Mouse (Mus musculus) lung, embryonic 14.5 days (tissue): ENCODE results near the gene Crlf1. TPM values are rescaled to one million over a fixed set of nuclear protein-coding genes. Genes with fewer than 3 reads are reported as not detected.

Source experiments
- ATAC-seq: fragments of 200-750 bp; cut with Nextera tagmentation; 2 replicates; pipeline ENCODE4 v1.8.0; 2017; ENCODE audit warnings: mild to moderate bottlenecking, moderate TSS enrichment, moderate library complexity; ENCODE audit not compliant: insufficient read depth
- DNase-seq: peaks from one replicate; pipeline ENCODE4 v3.0.0-alpha.2; 2015
- H3K27ac ChIP-seq: fragments of 300-500 bp; sonication (generic); 2 replicates; pipeline ENCODE4 v1.5.1; 2014; ENCODE audit warnings: low read depth, mild to moderate bottlenecking, moderate library complexity
- H3K27me3 ChIP-seq: fragments of 300-500 bp; sonication (generic); 2 replicates; pipeline ENCODE4 v1.6.1; 2014; ENCODE audit warnings: low read length, control low read depth; ENCODE audit not compliant: insufficient read depth
- H3K36me3 ChIP-seq: fragments of 300-500 bp; sonication (generic); 2 replicates; pipeline ENCODE4 v1.6.1; 2014; ENCODE audit warnings: control low read depth; ENCODE audit not compliant: insufficient read depth
- H3K4me1 ChIP-seq: fragments of 300-500 bp; sonication (generic); 2 replicates; pipeline ENCODE4 v1.6.1; 2014; ENCODE audit warnings: antibody characterized with exemption, control low read depth; ENCODE audit not compliant: insufficient read depth
- H3K4me2 ChIP-seq: fragments of 300-500 bp; sonication (generic); 2 replicates; pipeline ENCODE4 v1.6.1; 2014; ENCODE audit warnings: mild to moderate bottlenecking
- H3K4me3 ChIP-seq: fragments of 300-500 bp; sonication (generic); 2 replicates; pipeline ENCODE4 v1.5.1; 2014; ENCODE audit warnings: low read depth, low read length
- H3K9ac ChIP-seq: fragments of 300-500 bp; sonication (generic); 2 replicates; pipeline ENCODE4 v1.6.1; 2014
- H3K9me3 ChIP-seq: fragments of 300-500 bp; sonication (generic); 2 replicates; pipeline ENCODE4 v1.6.1; 2016; ENCODE audit warnings: low read depth, low read length, control low read depth
- CTCF ChIP-seq: IDR thresholded peaks from 2 replicates; pipeline ENCODE4 v1.5.1; 2016; ENCODE audit warnings: antibody characterized with exemption, low read depth
- WGBS: fragments of 180-500 bp; shearing (Covaris S2); extraction: QIAGEN DNeasy Blood & Tissue Kit; methylation state at CpG from one replicate; pipeline ENCODE4 v1.1.7; 2014; 5-methylcytosine and 5-hydroxymethylcytosine counted together
- polyA plus RNA-seq: library from polyadenylated mRNA; unstranded; fragments of >200 nt; fragmentation: Nextera tagmentation; extraction: Ambion mirVana; gene quantifications from 2 replicates; pipeline ENCODE4 v1.2.1, GENCODE M21; 2014

Gene Crlf1
- polyA plus RNA-seq, result 151 and 165 TPM in 2 replicates

DNA sequence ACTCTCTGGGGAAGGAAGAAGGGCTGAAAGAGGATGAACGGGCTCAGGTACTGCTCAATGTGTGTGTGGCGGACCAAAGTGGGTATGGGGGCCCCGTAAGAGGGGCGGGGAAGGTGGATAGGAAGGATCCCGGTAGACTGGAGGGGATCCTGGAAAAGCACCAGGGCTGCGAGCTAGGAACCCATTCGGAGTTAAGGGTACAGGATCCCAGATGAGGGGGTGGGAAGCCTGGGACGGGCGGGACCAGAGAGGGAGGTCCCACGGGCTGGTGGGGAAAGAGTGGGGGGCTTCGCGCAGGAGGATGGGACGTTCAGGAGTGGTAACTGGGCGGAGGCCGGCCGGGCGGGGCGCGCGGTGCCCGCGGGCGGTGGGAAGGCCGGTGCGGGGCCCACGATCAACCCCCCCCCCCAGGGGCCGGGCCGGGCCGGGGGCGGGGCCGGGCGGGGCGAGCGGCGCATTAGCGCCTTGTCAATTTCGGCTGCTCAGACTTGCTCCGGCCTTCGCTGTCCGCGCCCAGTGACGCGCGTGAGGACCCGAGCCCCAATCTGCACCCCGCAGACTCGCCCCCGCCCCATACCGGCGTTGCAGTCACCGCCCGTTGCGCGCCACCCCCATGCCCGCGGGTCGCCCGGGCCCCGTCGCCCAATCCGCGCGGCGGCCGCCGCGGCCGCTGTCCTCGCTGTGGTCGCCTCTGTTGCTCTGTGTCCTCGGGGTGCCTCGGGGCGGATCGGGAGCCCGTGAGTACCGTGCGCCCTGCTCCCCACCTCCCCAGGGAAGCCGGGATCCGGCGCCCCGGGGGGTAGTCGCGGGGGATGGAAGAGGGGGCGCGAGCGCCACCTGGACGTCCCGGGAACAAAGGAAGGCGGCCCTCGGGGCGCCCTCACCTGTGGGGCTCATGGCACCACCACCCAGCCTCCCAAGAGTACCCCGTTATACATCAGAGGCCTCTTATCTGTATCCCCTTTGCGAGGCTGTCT is at the start of gene Crlf1:
Gene Crlf1 (plus strand): TSS at position 495 of the 977 bp plus-strand sequence.
- H3K36me3 ChIP-seq, result no peaks in the 10 kb centered on the region
- peaks cover 98% of the 10 kb centered on the region for H3K27me3 ChIP-seq
- WGBS, result under 1% methylated on average over 81 of the region's 93 CpGs
- ATAC-seq, result peak; percentile 13; the same call in 1 of the 2 replicates
- H3K9ac ChIP-seq, result peak within 1 kb of the TSS; percentile 54
- no peak for DNase-seq
- peaks cover 12% of the 10 kb centered on the region for H3K4me1 ChIP-seq
- no peak for TF ChIP-seq CTCF
- H3K4me2 ChIP-seq, result peak within 1 kb of the TSS; percentile 82
- no peaks in the 10 kb centered on the region for H3K9me3 ChIP-seq
- H3K4me3 ChIP-seq, result peak within 1 kb of the TSS; percentile 50
- peak within 1 kb of the TSS; percentile 59; the same call in 1 of the 2 replicates for H3K27ac ChIP-seq

DNA sequence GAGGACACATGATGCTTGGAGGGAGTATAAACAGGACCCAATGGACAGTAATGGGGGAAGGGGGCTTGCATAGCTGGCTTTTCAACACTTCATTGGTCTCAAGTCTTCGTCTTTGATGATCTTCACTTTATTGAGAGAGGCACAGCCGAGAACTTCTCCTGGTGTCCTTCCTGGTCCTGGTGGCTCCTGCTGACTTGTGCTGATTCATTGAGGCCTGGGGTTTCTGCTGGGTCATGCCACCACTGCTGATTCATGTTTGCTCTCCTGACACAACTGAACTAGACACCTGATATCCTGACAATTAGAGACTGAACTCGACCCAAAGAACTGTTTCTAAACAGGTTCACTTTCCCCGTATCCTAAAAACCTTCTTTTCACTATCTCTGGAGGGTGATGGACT is 49.6 kb upstream of the Crlf1 start:
- Histone ChIP-seq H3K9ac (no peak overlapping the region), H3K4me3 (no peak overlapping the region), H3K4me2 (no peak overlapping the region), H3K9me3 (no peaks in the 10 kb centered on the region), H3K27ac (no peak overlapping the region), H3K36me3 (no peaks in the 10 kb centered on the region; the same call in 1 of the 2 replicates), H3K27me3 (no peaks in the 10 kb centered on the region), H3K4me1 (peaks cover 3% of the 10 kb centered on the region)
- 70% methylated on average over 4 of the region's 4 CpGs for WGBS
- no peak for TF ChIP-seq CTCF
- ATAC-seq, result no peak
- no peak for DNase-seq

DNA sequence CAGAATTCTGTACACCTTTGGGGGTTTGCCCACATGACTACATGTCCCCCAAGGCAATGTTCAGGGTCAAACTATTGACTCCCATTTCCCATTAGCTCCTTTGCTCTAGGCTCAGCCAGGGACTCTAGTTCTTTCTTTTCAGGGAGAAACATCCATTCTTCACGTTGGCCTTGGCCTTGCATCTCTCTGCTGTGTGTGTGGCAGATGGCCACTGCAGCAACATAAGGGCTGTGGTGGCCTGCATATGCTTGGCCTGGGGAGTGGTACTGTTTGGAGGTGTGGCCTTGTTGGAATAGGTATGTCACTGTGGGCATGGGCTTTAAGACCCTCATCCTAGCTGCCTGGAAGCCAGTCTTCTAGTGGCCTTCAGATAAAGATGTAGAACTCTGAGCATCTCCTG is 47.0 kb upstream of the Crlf1 start:
- WGBS, result 84% methylated on average over 1 of the region's 1 CpGs
- ATAC-seq, result no peak
- no peak overlapping the region for H3K4me2 ChIP-seq
- H3K4me1 ChIP-seq, result no peaks in the 10 kb centered on the region
- H3K9ac ChIP-seq, result no peak overlapping the region
- H3K27ac ChIP-seq, result no peak overlapping the region
- H3K4me3 ChIP-seq, result no peak overlapping the region
- DNase-seq, result no peak
- no peak for TF ChIP-seq CTCF
- no peaks in the 10 kb centered on the region for H3K9me3 ChIP-seq
- peaks cover 17% of the 10 kb centered on the region for H3K36me3 ChIP-seq
- no peaks in the 10 kb centered on the region for H3K27me3 ChIP-seq

DNA sequence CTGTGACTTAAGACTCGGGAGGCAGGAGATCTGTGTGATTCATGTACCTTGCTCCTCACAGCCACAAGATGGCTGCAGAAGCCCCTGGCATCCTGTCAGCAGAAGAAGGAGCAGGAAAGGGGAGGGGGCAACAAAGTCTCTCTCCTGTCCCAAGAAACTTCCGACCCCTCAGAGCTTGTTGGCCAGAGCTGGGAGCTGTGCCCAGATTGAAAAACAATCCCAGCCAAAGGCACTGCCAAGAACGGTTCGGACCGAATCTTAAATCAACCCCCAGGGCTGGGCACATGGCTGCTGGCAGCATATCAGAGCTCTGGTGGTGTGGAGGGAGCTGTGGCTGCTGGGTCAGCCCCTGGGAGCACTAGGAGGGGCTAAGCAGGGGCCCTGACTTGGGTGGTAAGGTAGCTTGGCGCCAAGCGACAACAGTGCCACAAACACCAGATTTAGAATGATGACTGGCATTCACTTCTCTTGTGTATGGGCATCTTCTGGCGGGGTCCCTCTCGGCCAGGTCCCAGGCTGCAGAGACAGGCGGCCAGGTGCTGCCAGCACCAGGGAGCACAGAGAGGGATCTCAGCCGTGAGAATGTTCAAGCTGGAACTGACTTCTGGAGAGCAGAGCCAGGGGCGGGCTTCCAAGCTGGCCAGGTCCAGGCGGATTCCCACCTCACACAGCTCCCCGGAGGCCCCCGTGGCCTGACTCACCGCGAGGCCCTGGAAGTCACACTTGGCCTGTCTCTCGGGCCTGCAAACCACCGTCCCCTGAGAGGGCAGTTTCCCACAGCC is 45.1 kb upstream of the Crlf1 start:
- WGBS, result 55% methylated on average over 19 of the region's 19 CpGs
- Histone ChIP-seq H3K9me3 (no peaks in the 10 kb centered on the region), H3K9ac (no peak overlapping the region), H3K4me2 (no peak overlapping the region), H3K4me3 (no peak overlapping the region), H3K27ac (peak overlapping the region; percentile 37; the same call in 1 of the 2 replicates), H3K27me3 (no peaks in the 10 kb centered on the region), H3K4me1 (no peaks in the 10 kb centered on the region), H3K36me3 (peaks cover 35% of the 10 kb centered on the region)
- TF ChIP-seq CTCF, result peak; percentile 26; the same call in 1 of the 2 replicates
- ATAC-seq (0 out of 2 replicates have a peak, but pooled peaks have one; percentile 20), DNase-seq (peak; percentile 52)

DNA sequence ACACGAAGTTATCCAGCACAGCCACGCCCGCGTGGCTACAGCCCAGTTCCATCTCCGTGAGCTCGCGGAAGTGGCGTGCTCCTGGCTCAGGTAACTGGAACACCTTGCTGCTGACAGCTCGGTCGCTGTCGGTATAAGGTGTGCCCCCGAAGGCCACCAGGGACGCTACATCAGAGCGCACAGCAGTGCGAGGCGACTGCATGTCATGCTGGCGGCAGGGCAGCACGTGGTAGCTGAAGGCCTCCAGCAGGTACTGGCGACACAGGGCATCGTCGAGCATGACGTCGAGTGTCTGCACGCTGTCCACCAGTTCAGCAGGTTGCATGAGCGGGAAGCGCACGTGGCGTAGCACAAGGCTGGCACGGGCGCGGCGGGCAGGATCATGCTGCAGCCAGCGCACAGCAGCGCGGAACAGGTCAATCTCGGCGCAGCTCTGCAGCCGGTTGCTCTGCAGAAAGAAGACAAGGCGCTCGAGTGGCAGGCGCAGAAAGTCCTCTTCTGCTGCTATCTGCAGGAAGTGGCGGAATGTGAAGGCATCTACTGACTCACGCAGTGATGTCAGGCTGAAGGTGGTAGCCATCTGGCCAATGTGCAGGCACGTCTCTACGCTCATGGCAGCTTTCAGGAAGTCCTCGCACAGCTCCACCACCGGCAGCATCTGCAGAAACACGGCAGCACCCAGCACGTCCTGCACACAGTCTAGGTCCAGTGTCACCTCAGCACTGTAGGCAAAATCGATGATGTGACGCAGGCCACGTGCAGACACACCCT is 40.6 kb upstream of the Crlf1 start:
- Histone ChIP-seq H3K27me3 (no peaks in the 10 kb centered on the region), H3K36me3 (peaks cover 35% of the 10 kb centered on the region), H3K4me3 (no peak overlapping the region), H3K9me3 (no peaks in the 10 kb centered on the region), H3K27ac (no peak overlapping the region), H3K9ac (no peak overlapping the region), H3K4me1 (no peaks in the 10 kb centered on the region), H3K4me2 (no peak overlapping the region)
- DNase-seq, result no peak
- TF ChIP-seq CTCF, result peak; percentile 25; the same call in 1 of the 2 replicates
- 54% methylated on average over 52 of the region's 52 CpGs for WGBS
- no peak for ATAC-seq

DNA sequence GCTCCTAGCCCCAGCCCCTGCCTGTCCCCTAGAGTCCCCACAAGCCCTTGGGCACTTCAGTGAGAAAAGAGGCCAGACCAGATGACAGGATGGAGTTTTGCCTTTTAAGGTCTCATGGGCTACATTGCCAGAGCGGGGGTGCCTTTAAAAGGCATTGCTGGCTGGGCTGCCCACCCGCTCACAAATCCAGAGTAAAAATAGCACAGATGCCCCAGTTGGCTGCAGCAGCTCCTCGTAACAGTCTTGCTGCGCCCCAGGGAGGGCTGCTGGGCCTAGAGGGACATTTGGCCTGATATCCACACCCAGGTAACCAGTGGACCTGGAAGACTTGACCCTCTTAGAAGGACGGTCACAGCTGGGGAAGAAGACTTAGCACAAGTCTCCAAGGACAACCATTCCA is 39.1 kb upstream of the Crlf1 start:
- no peaks in the 10 kb centered on the region for H3K9me3 ChIP-seq
- ATAC-seq (no peak), DNase-seq (no peak)
- no peak overlapping the region for H3K9ac ChIP-seq
- H3K4me3 ChIP-seq, result no peak overlapping the region
- TF ChIP-seq CTCF, result no peak
- H3K36me3 ChIP-seq, result peaks cover 35% of the 10 kb centered on the region
- H3K27me3 ChIP-seq, result no peaks in the 10 kb centered on the region
- H3K4me2 ChIP-seq, result no peak overlapping the region
- peak overlapping the region; percentile 50; the same call in 1 of the 2 replicates for H3K27ac ChIP-seq
- no peaks in the 10 kb centered on the region for H3K4me1 ChIP-seq
- WGBS, result 85% methylated on average over 5 of the region's 5 CpGs
